Mouse (Mus musculus) MEL (cell line): ENCODE data around the gene Igtp. TPM values are rescaled to one million over a fixed set of nuclear protein-coding genes. Genes with fewer than 3 reads are reported as not detected.
"Not testable (repeated sequence)": the region's sequence is repeated elsewhere in the genome, so short reads cannot be mapped to it uniquely, and the experiment has no call there.

Experiments used
- DNase-seq: peaks from one replicate; pipeline ENCODE4 v3.0.0; 2011; ENCODE audit warnings: low read depth, low spot score
- H3K27ac ChIP-seq: 2 replicates; pipeline ENCODE4 v1.5.1; 2012; ENCODE audit warnings: low read depth, mild to moderate bottlenecking, control low read depth, low read length, moderate library complexity; ENCODE audit not compliant: control insufficient read depth
- H3K27me3 ChIP-seq, 2 experiments: fragments of 150-350 bp in 1 of 2; sonication (generic) in 1 of 2; 2 replicates each; pipeline ENCODE4 v1.6.1; 2012; ENCODE audit warnings: low read length in 2 of 2, mild to moderate bottlenecking in 2 of 2, improper control_type of control experiment in 1 of 2, moderate library complexity in 1 of 2; ENCODE audit not compliant: insufficient read depth in 2 of 2, control insufficient read depth in 1 of 2
- H3K36me3 ChIP-seq, 2 experiments: 2 replicates each; pipeline ENCODE4 v1.6.1; 2012 to 2014; ENCODE audit warnings: low read length in 2 of 2, improper control_type of control experiment in 1 of 2, inconsistent platforms in 1 of 2, mild to moderate bottlenecking in 1 of 2; ENCODE audit not compliant: insufficient read depth in 2 of 2, control insufficient read depth in 1 of 2
- H3K4me1 ChIP-seq, 2 experiments: fragments of 150-350 bp in 1 of 2; sonication (generic) in 1 of 2; 2 replicates each; pipeline ENCODE4 v1.6.1; 2012; ENCODE audit warnings: low read length in 2 of 2, improper control_type of control experiment in 1 of 2, mild to moderate bottlenecking in 1 of 2; ENCODE audit not compliant: insufficient read depth in 2 of 2, control insufficient read depth in 1 of 2
- H3K4me3 ChIP-seq, 2 experiments: fragments of 150-350 bp in 1 of 2; sonication (generic) in 1 of 2; 2 replicates each; pipeline ENCODE4 v1.5.1; 2012; ENCODE audit warnings: low read depth in 2 of 2, low read length in 2 of 2, mild to moderate bottlenecking in 2 of 2, moderate library complexity in 2 of 2, control low read depth in 1 of 2, improper control_type of control experiment in 1 of 2; ENCODE audit not compliant: control insufficient read depth in 1 of 2, insufficient read depth in 1 of 2
- H3K79me2 ChIP-seq: 2 replicates; pipeline ENCODE4 v1.6.1; 2012; ENCODE audit warnings: mild to moderate bottlenecking, low read length, moderate library complexity; ENCODE audit not compliant: control insufficient read depth, poor library complexity, insufficient read depth
- H3K9ac ChIP-seq: 2 replicates; pipeline ENCODE4 v1.6.1; 2012; ENCODE audit warnings: low read depth, mild to moderate bottlenecking, control low read depth, low read length, moderate library complexity; ENCODE audit not compliant: control insufficient read depth, poor library complexity, severe bottlenecking
- H3K9me3 ChIP-seq: fragments of 150-350 bp; sonication (generic); replicated peaks from 2 replicates; pipeline ENCODE4 v1.6.1; 2012; ENCODE audit warnings: mild to moderate bottlenecking, low read length, improper control_type of control experiment, moderate library complexity; ENCODE audit not compliant: insufficient read depth
- CTCF ChIP-seq, 3 experiments: IDR thresholded peaks in 2 of 3; conservative IDR thresholded peaks in 1 of 3; 2 replicates each; pipeline ENCODE4 v1.5.1; 2011 to 2012; ENCODE audit warnings: low read length in 3 of 3, low read depth in 2 of 3, mild to moderate bottlenecking in 2 of 3, improper control_type of control experiment in 1 of 3, inconsistent platforms in 1 of 3, mixed read lengths in 1 of 3, moderate library complexity in 1 of 3; ENCODE audit not compliant: control insufficient read depth in 1 of 3, insufficient read depth in 1 of 3, poor library complexity in 1 of 3, severe bottlenecking in 1 of 3
- HCFC1 ChIP-seq: IDR thresholded peaks from 2 replicates; pipeline ENCODE4 v1.6.1; 2012; ENCODE audit warnings: low read depth, mild to moderate bottlenecking, inconsistent platforms, low read length, improper control_type of control experiment, moderate library complexity
- JUND ChIP-seq: IDR thresholded peaks from 2 replicates; pipeline ENCODE4 v1.6.1; 2011; ENCODE audit warnings: low read depth, mild to moderate bottlenecking, improper control_type of control experiment, low read length
- KAT2A ChIP-seq: conservative IDR thresholded peaks from 2 replicates; pipeline ENCODE4 v1.6.1; 2012; ENCODE audit warnings: low read depth, low read length, improper control_type of control experiment, inconsistent platforms
- MXI1 ChIP-seq: IDR thresholded peaks from 2 replicates; pipeline ENCODE4 v1.6.1; 2011; ENCODE audit warnings: mild to moderate bottlenecking, low read depth, low read length, improper control_type of control experiment
- POLR2A ChIP-seq, 2 experiments: IDR thresholded peaks; 2 replicates each; pipeline ENCODE4 v1.6.1; 2011 to 2012; ENCODE audit warnings: low read length in 2 of 2, mild to moderate bottlenecking in 2 of 2, control low read depth in 1 of 2, improper control_type of control experiment in 1 of 2, low read depth in 1 of 2, moderate library complexity in 1 of 2; ENCODE audit not compliant: control insufficient read depth in 1 of 2, insufficient read depth in 1 of 2, poor library complexity in 1 of 2
- RAD21 ChIP-seq: IDR thresholded peaks from 2 replicates; pipeline ENCODE4 v1.6.1; 2011; ENCODE audit warnings: mild to moderate bottlenecking, low read depth, low read length, improper control_type of control experiment
- SMC3 ChIP-seq: IDR thresholded peaks from 2 replicates; pipeline ENCODE4 v1.6.1; 2011; ENCODE audit warnings: low read depth, low read length, improper control_type of control experiment
- TCF12 ChIP-seq: IDR thresholded peaks from 2 replicates; pipeline ENCODE4 v1.6.1; 2014; ENCODE audit warnings: low read depth, mild to moderate bottlenecking, inconsistent platforms, low read length, improper control_type of control experiment, moderate library complexity
- ZC3H11A ChIP-seq: IDR thresholded peaks from 2 replicates; pipeline ENCODE4 v1.6.1; 2012; ENCODE audit warnings: low read depth, mild to moderate bottlenecking, inconsistent platforms, low read length, improper control_type of control experiment
- ZKSCAN1 ChIP-seq: IDR thresholded peaks from 2 replicates; pipeline ENCODE4 v1.6.1; 2012; ENCODE audit warnings: low read depth, mild to moderate bottlenecking, inconsistent platforms, low read length, improper control_type of control experiment, moderate library complexity
- ZNF384 ChIP-seq: IDR thresholded peaks from 2 replicates; pipeline ENCODE4 v1.6.1; 2012; ENCODE audit warnings: low read depth, mild to moderate bottlenecking, inconsistent platforms, low read length, improper control_type of control experiment
- polyA plus RNA-seq, 2 experiments: library from polyadenylated mRNA; stranded (reverse) in 1 of 2; unstranded in 1 of 2; fragments of >175 nt in 1 of 2; fragments of >200 nt in 1 of 2; gene quantifications; 2 replicates each; pipeline versions ENCODE4 v1.2.1 to v1.2.4; 2012; ENCODE audit warnings: low replicate concordance in 2 of 2, low read depth in 1 of 2; ENCODE audit not compliant: insufficient read length in 2 of 2, insufficient read depth in 1 of 2, missing spikeins in 1 of 2
- total RNA-seq: library from RNA; depleted of rRNA; stranded (reverse); fragments of 300-350 nt; gene quantifications from 2 replicates; pipeline ENCODE4 v1.2.3, GENCODE M21; 2012

The Igtp gene
- total and polyA plus RNA-seq, 3 experiments, result 3.6 to 3.7 TPM; not detected in 1

- TF ChIP-seq POLR2A (IDR thresholded peaks at IDR 0.05; ENCODE audit: control insufficient read depth in 1 of 2, insufficient read depth in 1 of 2, low read depth in 1 of 2, low read length in 2 of 2, poor library complexity in 1 of 2) (peak; percentile 67 to 99), ZKSCAN1 (no peak), HCFC1 (peak; percentile 94), KAT2A (peak; percentile 75), MXI1 (peak; percentile 96), JUND (no peak)
Observed at GRCm38 (mm10) chr11:58171459-58172091, 27.8 kb upstream of the Igtp start, which contains the start of gene Mrpl22 (continued).

- TF ChIP-seq ZC3H11A (peak; percentile 68), TCF12 (no peak), ZNF384 (no peak), RAD21 (peak; percentile 81), SMC3 (peak; percentile 78), CTCF (IDR thresholded peaks at IDR 0.05 in 2 of 3, conservative IDR thresholded peaks at IDR 0.05 in 1 of 3; ENCODE audit: control insufficient read depth in 1 of 3, insufficient read depth in 1 of 3, low read depth in 2 of 3, low read length in 3 of 3, poor library complexity in 1 of 3, severe bottlenecking in 1 of 3) (peak; percentile 70 to 89 (median 81))
- Histone ChIP-seq H3K9me3 (no peaks in the 10 kb centered on the region), H3K4me1 (no peaks in the 10 kb centered on the region), H3K36me3 (peaks cover 0 to 10% of the 10 kb centered on the region in 2 experiments; a peak in 1 of 4 replicates), H3K79me2 (no peaks in the 10 kb centered on the region), H3K4me3 (no peak overlapping the region), H3K27ac (no peak overlapping the region), H3K27me3 (no peaks in the 10 kb centered on the region), H3K9ac (no peak overlapping the region)
- peak; percentile 95 for DNase-seq
Observed at GRCm38 (mm10) chr11:58179563-58179962, 19.8 kb upstream of the Igtp start.

GRCm38 (mm10) chr11:58179986-58180385 is 19.4 kb upstream of the Igtp start:
- not testable (repeated sequence) for H3K79me2 ChIP-seq, DNase-seq, H3K27me3 ChIP-seq, H3K4me3 ChIP-seq, H3K9me3 ChIP-seq, H3K9ac ChIP-seq, H3K27ac ChIP-seq, H3K36me3 ChIP-seq, H3K4me1 ChIP-seq
- peak in 2 of 3 experiments; percentile 4 to 20; a peak in 2 of 6 replicates for TF ChIP-seq CTCF (IDR thresholded peaks at IDR 0.05 in 2 of 3, conservative IDR thresholded peaks at IDR 0.05 in 1 of 3; ENCODE audit: control insufficient read depth in 1 of 3, insufficient read depth in 1 of 3, low read depth in 2 of 3, low read length in 3 of 3, poor library complexity in 1 of 3, severe bottlenecking in 1 of 3)
- TF ChIP-seq ZNF384, result 0 out of 2 replicates have a peak, but pooled peaks have one; percentile 11
- TF ChIP-seq JUND, result 0 out of 2 replicates have a peak, but pooled peaks have one; percentile 16
